Mouse (Mus musculus): Measurements from ENCODE around the gene Fam155a.
"Not testable (repeated sequence)": the region's sequence is repeated elsewhere in the genome, so short reads cannot be mapped to it uniquely, and the experiment has no call there.

Gene Fam155a

GRCm38 (mm10) chr8:9770999-9771605, at the start of gene Fam155a:
Gene Fam155a, minus strand, starts transcription at chr8:9771161.
- DNase-seq (ENCODE audit: low spot score), result no peak

- DNase-seq (ENCODE audit: low spot score), result no peak
Measured at GRCm38 (mm10) chr8:9813273-9813946, 42.4 kb upstream of the Fam155a start.

DNA sequence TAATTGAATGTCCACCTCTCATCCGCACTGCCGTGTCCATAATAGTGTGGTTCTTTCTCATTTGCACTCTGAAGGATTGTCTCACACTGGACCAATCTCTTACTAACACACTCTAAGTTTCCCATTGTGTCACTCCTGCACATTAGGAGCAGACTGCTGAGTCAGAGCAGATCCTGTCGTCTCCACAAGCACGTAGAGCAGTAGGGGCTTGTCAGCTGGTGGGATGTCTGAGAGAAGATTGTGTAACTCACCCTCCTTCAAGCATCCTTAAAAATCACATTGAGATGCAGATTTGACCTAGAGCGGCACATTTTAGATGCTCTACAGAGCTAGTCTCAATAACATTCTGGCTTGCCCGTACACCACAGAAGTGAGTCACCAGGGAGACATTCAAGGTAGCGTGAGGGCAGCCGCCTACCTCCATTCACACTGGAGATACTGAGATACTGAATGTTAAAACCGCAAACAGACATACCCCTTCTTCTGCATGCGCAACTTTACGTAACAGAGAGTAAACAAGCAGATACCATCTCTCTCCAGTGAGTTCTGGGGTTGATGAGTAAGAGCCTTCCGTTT, 40.1 kb upstream of the Fam155a start:
- no peak for DNase-seq (ENCODE audit: low spot score)

- no peak for DNase-seq (ENCODE audit: low spot score)
Measured at GRCm38 (mm10) chr8:9808596-9808995, 37.6 kb upstream of the Fam155a start.

GRCm38 (mm10) chr8:9805676-9806075, 34.7 kb upstream of the Fam155a start:
- no peak for DNase-seq (ENCODE audit: low spot score)

GRCm38 (mm10) chr8:9800346-9800745, 29.4 kb upstream of the Fam155a start:
- not testable (repeated sequence) for DNase-seq (ENCODE audit: low spot score)

GRCm38 (mm10) chr8:9799923-9800322, 29.0 kb upstream of the Fam155a start:
- no peak for DNase-seq (ENCODE audit: low spot score)

- no peak for DNase-seq (ENCODE audit: low spot score)
Measured at GRCm38 (mm10) chr8:9797514-9797913, 26.6 kb upstream of the Fam155a start.

GRCm38 (mm10) chr8:9795724-9796123, 24.8 kb upstream of the Fam155a start:
- no peak for DNase-seq (ENCODE audit: low spot score)

DNA sequence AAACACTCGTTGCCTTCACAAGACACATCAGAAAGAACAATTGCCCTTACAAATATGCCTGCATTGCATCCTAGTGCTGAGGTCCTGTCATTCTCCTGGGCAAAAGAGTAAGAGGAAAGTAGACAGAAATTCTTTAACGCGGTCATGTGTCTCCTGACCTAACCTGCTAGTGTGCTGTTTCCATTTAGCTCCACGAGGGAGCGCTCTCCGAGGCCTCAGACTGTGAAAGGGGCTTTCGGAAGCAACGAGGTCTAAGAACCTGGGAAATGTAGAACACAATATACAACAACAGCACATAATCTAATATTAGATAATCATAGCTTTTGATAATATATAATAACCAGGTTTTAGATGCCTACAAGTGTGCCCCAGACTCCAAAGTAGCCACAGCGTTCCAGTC, 22.4 kb upstream of the Fam155a start:
- no peak for DNase-seq (ENCODE audit: low spot score)

DNA sequence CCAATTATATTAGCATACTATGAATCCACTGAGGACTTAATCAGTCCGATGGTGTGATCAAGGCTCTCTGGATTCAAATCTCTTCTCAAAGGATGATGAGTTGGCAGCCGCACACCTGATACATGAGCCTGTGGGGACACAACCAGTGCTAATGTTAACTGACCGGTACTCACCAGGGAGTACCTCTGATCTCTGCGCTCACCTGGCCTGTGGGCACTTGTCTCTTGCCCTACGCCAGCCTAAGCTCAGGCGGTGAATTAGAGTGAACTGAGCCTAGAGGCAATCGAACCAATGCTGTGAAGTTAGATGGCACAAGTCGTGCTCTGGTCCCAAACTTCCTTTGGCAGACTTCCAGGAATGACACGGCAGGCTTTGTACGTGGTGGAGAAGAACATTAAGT, 9.4 kb upstream of the Fam155a start:
- no peak for DNase-seq (ENCODE audit: low spot score)

DNA sequence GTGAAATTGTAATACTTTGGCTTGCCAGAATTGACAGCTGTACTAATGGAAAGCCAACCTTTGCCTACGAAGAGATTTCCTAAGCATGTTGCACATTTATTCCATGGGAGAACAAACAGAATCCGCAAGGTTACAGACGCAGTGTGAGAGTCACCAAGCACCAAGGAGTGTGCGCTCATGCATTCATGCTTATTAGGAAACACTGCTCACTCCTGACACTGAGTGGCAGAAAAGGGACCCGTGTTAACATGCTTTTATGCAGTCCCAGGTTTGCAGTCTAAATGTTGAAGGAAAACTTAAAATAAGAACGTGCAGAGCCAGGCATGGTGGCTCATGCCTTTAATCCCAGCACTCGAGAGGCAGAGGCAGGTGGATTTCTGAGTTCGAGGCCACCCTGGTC, 7.2 kb upstream of the Fam155a start:
- DNase-seq (ENCODE audit: low spot score), result no peak

DNA sequence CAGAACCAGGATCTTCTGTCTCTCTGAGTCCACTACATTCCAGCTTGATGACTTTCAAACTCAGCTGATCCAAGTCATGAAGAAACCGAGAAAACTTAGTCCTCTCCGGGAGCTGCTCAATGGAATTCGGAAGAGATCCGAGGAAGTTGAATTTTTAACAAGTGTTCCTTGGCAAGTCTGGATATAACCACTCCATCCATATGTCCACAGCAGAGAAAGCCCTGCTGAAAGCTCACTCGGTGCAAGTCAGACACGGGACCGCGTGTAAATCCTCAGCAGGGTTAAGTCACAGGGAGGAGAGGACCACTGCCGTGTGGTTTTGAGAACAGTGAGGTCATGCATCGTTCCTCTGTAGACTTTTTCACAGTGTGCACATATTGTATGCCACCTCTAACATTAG, 5.9 kb upstream of the Fam155a start:
- no peak for DNase-seq (ENCODE audit: low spot score)

- no peak for DNase-seq (ENCODE audit: low spot score)
Measured at GRCm38 (mm10) chr8:9772519-9772840, 1.5 kb upstream of the Fam155a start.

DNA sequence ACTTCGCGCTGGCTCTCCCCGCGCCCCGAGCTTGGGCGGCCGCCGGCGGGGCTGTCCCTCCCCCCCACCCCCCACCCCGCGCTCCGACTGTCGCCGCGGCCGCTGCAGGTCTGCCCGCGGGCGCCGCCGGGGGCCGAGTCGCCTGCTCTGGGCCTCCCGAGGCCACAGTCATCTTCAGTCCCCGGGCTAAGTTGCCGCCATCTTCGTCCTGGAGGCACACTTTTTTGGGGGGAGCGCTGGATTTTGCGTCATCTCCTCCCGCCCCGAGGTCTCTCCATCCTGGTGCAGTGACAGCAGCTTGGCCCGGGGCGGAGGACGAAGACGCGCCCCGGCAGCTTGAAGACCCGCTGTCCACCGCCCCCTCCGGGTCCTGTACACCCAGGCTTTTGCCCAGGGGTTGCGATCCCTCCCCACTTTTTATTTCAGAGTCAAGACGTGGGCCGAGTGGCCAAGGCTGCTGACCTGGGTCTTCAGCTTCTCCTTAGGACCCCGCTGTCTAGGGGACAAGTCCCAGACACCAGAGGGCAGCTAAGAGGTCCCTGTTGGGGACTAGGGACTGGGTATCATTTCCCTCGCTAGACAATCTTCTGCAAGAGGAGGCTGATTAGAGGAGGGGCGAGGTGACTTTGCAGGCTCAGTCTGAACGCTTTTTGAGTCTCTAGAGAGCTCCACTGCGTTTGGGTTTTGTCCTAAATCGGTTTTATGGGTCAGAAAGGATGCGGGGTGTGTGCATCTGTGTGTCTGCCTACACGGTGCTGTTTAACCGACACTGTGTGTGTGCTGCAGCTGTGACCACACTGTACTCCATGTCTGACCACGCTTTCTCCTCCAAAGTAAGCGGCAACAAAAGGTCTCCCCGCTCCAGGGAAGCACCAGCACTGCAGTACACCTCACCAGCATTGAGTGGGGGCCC, 901 bp upstream of the Fam155a start:
- no peak for DNase-seq (ENCODE audit: low spot score)

DNA sequence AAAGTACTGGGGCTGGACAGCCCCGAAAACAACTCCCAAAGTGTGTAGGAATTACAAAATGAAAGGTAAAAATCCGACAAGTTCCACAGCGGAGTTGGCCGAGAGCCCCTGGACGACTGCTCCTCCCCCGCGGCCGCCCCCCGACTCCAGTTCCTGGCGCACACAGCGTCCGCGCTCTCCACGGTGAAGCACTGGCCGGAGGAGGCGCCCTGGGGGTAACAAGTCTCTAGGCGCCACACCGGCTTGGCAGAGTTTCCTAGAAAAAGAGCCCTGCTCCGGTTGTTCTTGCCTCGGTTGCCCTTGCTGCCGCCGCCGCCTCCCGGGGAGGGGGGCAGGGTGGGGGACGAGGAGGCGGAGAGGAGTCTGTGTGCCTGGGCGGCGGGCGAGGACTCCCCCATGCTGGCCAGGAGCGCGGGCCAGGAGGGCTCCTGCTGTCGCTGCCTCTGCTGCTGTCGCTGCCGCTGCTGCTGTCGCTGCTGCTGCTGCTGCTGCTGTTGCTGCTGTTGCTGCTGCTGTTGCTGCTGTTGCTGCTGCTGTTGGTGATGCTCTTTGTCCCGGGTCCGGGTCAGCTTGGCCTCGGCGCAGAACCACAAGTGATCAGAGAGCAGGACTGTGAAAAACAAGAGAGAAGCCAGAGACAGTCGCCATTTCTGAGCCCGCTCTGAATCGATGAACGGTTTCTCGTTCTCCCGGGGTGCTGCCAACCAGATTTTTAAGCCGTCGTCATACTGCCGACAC, 531 bp downstream of the Fam155a start:
- DNase-seq (ENCODE audit: low spot score), result no peak

DNA sequence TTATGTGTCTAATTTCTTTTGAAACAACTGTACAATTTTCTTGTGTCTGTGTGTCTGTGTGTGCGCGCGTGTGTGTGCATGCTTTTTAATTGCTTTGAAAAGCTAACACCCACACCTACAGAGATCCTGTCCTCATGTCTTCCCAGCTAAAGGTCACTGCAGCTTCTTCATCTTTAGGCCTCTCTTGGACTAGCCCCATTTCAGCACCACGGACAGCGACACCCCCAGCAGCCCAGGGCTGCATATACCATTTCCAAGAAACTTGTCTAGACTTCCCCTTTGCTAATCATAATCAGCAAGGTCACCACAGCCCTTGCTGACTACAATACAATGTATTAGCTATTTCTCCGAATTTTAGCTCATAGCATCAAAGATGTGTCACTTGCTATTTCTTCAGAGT, 1.9 kb downstream of the Fam155a start:
- DNase-seq (ENCODE audit: low spot score), result no peak

- no peak for DNase-seq (ENCODE audit: low spot score)
Measured at GRCm38 (mm10) chr8:9735169-9735568, 35.8 kb downstream of the Fam155a start.

- DNase-seq (ENCODE audit: low spot score), result no peak
Measured at GRCm38 (mm10) chr8:9709791-9710190, 61.2 kb downstream of the Fam155a start.

GRCm38 (mm10) chr8:9707433-9707832, 63.5 kb downstream of the Fam155a start:
- no peak for DNase-seq (ENCODE audit: low spot score)

DNA sequence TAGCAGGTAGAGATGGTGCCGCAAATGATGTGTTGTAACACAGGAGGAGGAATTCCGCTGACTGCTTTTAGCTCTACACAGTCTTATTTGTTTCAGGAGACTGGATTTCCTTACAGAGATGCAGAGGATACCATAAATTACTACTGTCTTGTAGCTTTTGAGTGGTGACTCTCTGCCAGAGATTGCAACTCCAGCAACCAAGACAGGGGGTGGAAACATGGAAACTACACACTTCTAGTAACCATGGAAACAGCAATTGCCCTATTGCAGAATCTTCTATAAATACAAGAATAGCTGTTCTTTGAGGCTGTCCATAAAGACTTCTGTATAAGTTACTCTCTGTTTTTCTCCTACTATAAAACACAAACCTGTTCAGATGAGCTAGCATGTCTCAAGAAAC, 76.2 kb downstream of the Fam155a start:
- no peak for DNase-seq (ENCODE audit: low spot score)

DNA sequence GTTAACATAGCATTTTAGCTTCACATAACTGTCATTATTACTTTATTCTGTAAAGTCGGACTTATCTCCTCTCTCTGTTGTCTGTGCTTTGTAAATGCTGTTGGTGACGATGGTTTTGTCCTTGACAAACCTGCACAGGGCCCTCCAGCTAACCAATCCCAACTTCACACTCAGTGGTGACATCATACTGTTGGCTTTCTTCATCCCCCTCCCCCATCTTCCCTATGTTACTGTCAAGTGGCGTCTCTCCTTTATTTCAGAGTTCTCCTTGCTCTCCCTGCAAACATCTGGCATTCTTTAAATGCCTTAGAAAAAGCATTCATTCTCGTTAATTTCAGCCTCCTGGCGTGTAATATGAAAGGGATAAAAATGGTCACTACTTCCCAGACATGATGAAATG, 78.6 kb downstream of the Fam155a start:
- DNase-seq (ENCODE audit: low spot score), result no peak
